Mouse (Mus musculus) neural tube, embryonic 11.5 days (tissue): Measurements from ENCODE around the gene Gpr62. TPM values are rescaled to one million over a fixed set of nuclear protein-coding genes. Genes with fewer than 3 reads are reported as not detected.
A peak's percentile ranks its signal among the peaks of the same experiment; 100 is the strongest.
"Not testable (repeated sequence)": the region's sequence is repeated elsewhere in the genome, so short reads cannot be mapped to it uniquely, and the experiment has no call there.

Experiments
- ATAC-seq: fragments of 200-750 bp; cut with Nextera tagmentation; 2 replicates; pipeline ENCODE4 v1.8.0; 2017; ENCODE audit warnings: moderate number of reproducible peaks, mild to moderate bottlenecking, moderate TSS enrichment, moderate library complexity; ENCODE audit not compliant: insufficient read depth, low FRiP score, low TSS enrichment
- DNase-seq: peaks from one replicate; pipeline ENCODE4 v3.0.0-alpha.2; 2015; ENCODE audit warnings: low spot score
- H3K27ac ChIP-seq: fragments of 300-500 bp; sonication (generic); 2 replicates; pipeline ENCODE4 v1.5.1; 2014; ENCODE audit warnings: low read depth, mild to moderate bottlenecking, low read length
- H3K27me3 ChIP-seq: fragments of 300-500 bp; sonication (generic); 2 replicates; pipeline ENCODE4 v1.6.1; 2014; ENCODE audit warnings: mild to moderate bottlenecking, low read length, mixed read lengths; ENCODE audit not compliant: control insufficient read depth, insufficient read depth
- H3K36me3 ChIP-seq: fragments of 300-500 bp; sonication (generic); 2 replicates; pipeline ENCODE4 v1.6.1; 2014; ENCODE audit warnings: mild to moderate bottlenecking, low read length, moderate library complexity, mixed read lengths; ENCODE audit not compliant: control insufficient read depth, insufficient read depth
- H3K4me1 ChIP-seq: fragments of 300-500 bp; sonication (generic); 2 replicates; pipeline ENCODE4 v1.6.1; 2014; ENCODE audit warnings: low read length, mixed read lengths; ENCODE audit not compliant: control insufficient read depth, insufficient read depth
- H3K4me2 ChIP-seq: fragments of 300-500 bp; sonication (generic); 2 replicates; pipeline ENCODE4 v1.6.1; 2014; ENCODE audit warnings: low read depth, mild to moderate bottlenecking, moderate library complexity
- H3K4me3 ChIP-seq: fragments of 300-500 bp; sonication (generic); 2 replicates; pipeline ENCODE4 v1.5.1; 2014; ENCODE audit warnings: low read depth, low read length
- H3K9ac ChIP-seq: fragments of 300-500 bp; sonication (generic); 2 replicates; pipeline ENCODE4 v1.6.1; 2014; ENCODE audit warnings: mild to moderate bottlenecking, low read length
- H3K9me3 ChIP-seq: fragments of 300-500 bp; sonication (generic); 2 replicates; pipeline ENCODE4 v1.6.1; 2016; ENCODE audit warnings: low read length; ENCODE audit not compliant: control insufficient read depth
- WGBS: fragments of 180-500 bp; shearing (Covaris S2); extraction: QIAGEN DNeasy Blood & Tissue Kit; methylation state at CpG from one replicate; pipeline ENCODE4 v1.1.7; 2014; 5-methylcytosine and 5-hydroxymethylcytosine counted together
- polyA plus RNA-seq: library from polyadenylated mRNA; unstranded; fragments of >200 nt; fragmentation: Nextera tagmentation; extraction: Ambion mirVana; gene quantifications from 2 replicates; pipeline ENCODE4 v1.2.1, GENCODE M21; 2014

Gpr62 gene
- polyA plus RNA-seq: 0.20 and 0.23 TPM in 2 replicates

DNA sequence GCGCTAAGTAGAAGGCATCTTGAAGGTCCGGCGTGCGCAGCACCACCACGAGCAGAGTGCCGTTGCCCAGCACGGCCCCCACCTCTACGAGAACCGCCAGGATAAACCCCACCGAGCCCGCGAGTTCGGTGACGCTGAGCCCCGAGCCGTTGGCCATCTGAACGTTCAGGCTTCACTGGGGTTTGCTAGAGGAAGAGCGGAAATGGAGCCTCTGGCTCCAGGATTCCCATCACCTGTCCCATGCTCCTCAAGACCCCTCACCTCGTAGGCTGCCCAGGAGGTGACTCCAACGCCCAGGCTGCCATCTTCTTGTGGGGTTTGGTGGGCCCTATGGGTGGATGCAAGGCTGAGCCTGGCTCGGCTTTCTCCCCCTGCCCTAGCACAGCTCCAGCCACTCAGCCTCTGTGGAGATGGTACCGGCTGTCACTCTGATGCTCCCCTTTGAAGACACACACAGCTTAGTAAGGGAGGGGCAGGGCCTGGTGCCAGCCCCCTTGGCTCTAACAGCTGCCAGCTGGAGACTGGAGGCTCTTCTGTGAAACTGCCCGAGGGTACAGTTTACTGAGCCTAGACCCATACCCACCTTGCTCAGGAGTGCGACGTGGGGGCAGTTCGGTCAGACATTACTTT lies at the start of gene Gpr62:
Gpr62 (minus strand) TSS at position 368 of the 630 bp plus-strand sequence.
- Histone ChIP-seq H3K4me3 (peak within 1 kb of the TSS; percentile 43), H3K27ac (peak within 1 kb of the TSS; percentile 62), H3K4me2 (peak within 1 kb of the TSS; percentile 93), H3K36me3 (peaks cover 15% of the 10 kb centered on the region), H3K27me3 (peaks cover 2% of the 10 kb centered on the region; the same call in 1 of the 2 replicates), H3K4me1 (peaks cover 23% of the 10 kb centered on the region), H3K9ac (peak within 1 kb of the TSS; percentile 63), H3K9me3 (no peaks in the 10 kb centered on the region)
- DNase-seq: no peak
- no peak; the same call in 1 of the 2 replicates for ATAC-seq
- WGBS: 30% methylated on average over 26 of the region's 26 CpGs

DNA sequence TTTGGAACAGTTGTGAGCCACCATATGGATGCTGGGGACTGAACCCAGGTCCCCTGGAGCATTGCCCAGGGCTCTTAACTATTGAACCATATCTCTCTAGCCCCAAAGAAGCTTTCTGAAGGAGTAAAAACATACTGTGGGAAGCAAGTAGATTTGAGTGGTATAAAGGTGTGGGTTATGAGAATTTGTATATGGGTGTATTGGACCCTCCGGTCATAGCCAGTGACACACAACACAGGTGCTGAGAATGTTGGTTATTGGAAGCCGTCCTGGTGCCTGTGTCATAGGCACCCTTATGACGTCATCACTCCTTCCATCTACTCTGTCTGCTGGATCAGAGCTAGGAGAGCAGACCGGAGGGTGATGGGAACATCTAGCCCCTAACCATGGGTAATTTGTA lies 48.5 kb upstream of the Gpr62 start, which contains the start of gene Iqcf5:
Iqcf5 (plus strand) TSS at position 301 of the 400 bp plus-strand sequence.
- no peak for ATAC-seq
- Histone ChIP-seq H3K27ac (no peak within 1 kb of the TSS), H3K27me3 (no peaks in the 10 kb centered on the region), H3K36me3 (no peaks in the 10 kb centered on the region), H3K9me3 (no peaks in the 10 kb centered on the region), H3K9ac (no peak within 1 kb of the TSS), H3K4me3 (no peak within 1 kb of the TSS), H3K4me2 (no peak within 1 kb of the TSS), H3K4me1 (no peaks in the 10 kb centered on the region)
- no peak for DNase-seq
- WGBS: 88% methylated on average over 4 of the region's 4 CpGs

DNA sequence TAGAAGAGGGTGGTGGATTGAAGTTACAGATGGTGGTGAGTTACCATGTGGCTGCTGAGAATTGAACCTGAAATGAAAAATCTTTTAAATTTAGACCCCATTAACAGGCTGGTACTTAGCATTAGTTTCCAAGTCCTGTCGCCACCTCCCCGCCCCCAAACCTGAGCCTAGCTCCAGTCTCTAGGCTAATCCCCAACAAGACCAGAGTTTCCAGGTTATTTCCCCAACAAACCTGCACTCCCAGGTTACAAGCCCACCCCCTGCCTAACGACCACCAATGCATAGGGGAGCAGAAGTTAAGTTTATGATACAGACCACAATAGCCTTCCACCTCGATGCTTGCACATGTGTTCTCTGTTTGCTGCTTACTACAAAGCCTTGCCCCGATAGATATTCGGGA lies 47.8 kb upstream of the Gpr62 start:
- Histone ChIP-seq H3K4me2 (no peak overlapping the region), H3K27me3 (no peaks in the 10 kb centered on the region), H3K4me1 (no peaks in the 10 kb centered on the region), H3K9me3 (no peaks in the 10 kb centered on the region), H3K36me3 (no peaks in the 10 kb centered on the region), H3K27ac (no peak overlapping the region), H3K4me3 (no peak overlapping the region), H3K9ac (no peak overlapping the region)
- ATAC-seq (no peak), DNase-seq (no peak)
- 82% methylated on average over 6 of the region's 6 CpGs for WGBS

DNA sequence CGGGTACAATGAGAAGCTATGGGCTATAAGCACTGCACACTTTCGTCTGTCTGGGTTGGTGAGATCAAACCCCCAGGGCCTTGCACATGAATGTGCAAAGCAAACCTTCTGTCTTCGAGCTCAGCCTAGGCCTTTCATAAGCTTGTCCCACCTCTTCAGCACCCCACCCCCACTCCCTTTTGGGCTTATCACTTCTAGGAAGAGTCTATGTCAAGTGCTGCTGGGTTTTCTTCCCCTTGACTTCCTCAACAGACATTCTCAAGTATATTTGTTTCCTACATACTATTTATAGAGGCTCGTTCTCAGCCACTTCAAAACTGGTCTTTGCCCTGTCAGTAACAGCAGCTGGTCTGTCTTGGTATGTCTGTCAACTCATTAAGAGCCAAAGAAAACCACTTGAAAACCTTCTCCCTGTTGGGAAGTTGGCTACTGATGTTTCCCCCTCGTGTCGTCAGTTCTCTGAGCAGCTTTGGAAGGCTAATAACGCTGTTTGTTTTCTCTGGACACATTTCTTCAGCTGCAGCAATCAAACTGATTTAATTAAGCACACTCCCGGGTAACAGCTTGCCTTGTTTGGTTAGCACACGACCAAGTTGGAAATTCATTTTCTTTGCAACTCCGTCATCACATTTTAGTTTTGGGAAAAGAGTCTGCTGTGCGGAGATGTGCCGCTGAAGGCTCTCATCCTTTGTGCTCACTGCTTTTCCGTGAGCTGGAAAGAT lies 47.2 kb upstream of the Gpr62 start:
- WGBS: 74% methylated on average over 13 of the region's 13 CpGs
- no peak for ATAC-seq
- Histone ChIP-seq H3K4me3 (no peak overlapping the region), H3K36me3 (no peaks in the 10 kb centered on the region), H3K4me1 (no peaks in the 10 kb centered on the region), H3K27me3 (no peaks in the 10 kb centered on the region), H3K9ac (no peak overlapping the region), H3K27ac (no peak overlapping the region), H3K9me3 (no peaks in the 10 kb centered on the region), H3K4me2 (no peak overlapping the region)
- DNase-seq: no peak

DNA sequence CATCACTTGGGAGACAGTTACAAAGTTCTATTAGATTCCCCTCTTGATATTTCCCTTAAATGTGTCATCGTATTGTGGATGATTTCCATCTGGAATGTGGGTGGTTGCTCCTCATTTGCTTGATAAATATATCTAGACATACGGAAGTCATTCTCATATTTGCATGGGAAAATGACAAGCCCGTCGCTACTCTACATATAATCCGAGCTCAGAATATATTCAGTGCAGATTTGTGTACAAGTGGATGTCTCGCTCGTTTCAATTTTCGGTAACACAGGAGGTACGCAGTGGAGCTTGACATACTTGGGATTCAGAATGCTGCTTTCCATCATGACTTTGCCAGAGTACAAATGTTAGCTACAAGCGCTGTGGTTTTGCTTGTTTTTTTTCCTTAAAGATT lies 43.6 kb upstream of the Gpr62 start:
- 91% methylated on average over 10 of the region's 10 CpGs for WGBS
- Histone ChIP-seq H3K4me1 (no peaks in the 10 kb centered on the region), H3K4me3 (no peak overlapping the region), H3K9me3 (no peaks in the 10 kb centered on the region), H3K36me3 (no peaks in the 10 kb centered on the region), H3K9ac (no peak overlapping the region), H3K27me3 (no peaks in the 10 kb centered on the region), H3K4me2 (no peak overlapping the region), H3K27ac (no peak overlapping the region)
- ATAC-seq (no peak), DNase-seq (no peak)

DNA sequence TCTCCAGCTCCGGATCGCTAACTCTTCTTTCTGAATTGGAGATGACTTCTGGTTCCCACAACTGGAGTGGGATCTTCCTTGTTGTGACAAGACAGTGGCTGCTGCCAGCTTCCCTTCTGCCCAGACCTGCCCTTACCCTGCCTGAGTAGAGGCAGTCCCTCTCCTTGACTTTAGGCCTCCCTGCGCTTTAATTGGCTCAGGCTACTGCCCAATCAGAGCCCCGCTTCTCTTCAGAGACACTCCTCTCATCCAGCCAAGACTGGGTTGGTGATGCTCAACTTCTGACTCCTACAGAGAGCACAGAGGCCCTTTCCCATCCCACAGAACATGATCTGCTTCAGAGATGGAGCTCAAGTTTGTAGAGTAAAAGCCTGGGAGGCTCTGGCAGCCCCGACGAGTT lies 38.5 kb upstream of the Gpr62 start:
- H3K4me2 ChIP-seq: no peak overlapping the region
- 70% methylated on average over 6 of the region's 6 CpGs for WGBS
- no peaks in the 10 kb centered on the region for H3K36me3 ChIP-seq
- H3K27me3 ChIP-seq: no peaks in the 10 kb centered on the region
- DNase-seq (no peak), ATAC-seq (no peak)
- H3K9me3 ChIP-seq: no peaks in the 10 kb centered on the region
- no peaks in the 10 kb centered on the region for H3K4me1 ChIP-seq
- no peak overlapping the region for H3K4me3 ChIP-seq
- H3K27ac ChIP-seq: no peak overlapping the region
- no peak overlapping the region for H3K9ac ChIP-seq

DNA sequence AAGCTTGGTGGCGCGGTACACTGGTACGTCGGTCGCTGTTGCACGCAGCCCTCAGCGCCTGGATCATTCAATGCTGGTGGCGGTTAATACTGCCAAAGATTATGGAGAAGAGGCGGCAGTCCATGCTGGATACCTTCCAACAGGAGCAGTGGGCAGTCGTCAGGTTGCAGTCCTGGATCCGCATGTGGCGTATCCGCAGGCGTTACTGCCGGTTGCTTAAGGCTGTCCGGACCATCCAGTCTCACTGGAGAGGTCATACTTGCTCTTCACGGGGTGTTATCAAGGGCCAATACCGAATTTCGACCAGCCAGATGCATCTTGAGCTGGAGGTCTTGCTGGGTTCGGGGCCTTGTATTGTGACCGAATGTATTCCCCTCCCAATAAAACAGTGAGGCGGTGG lies 36.1 kb upstream of the Gpr62 start:
- Histone ChIP-seq H3K36me3 (no peaks in the 10 kb centered on the region), H3K4me1 (no peaks in the 10 kb centered on the region), H3K27ac (no peak overlapping the region), H3K4me2 (no peak overlapping the region), H3K9me3 (no peaks in the 10 kb centered on the region), H3K4me3 (no peak overlapping the region), H3K9ac (no peak overlapping the region), H3K27me3 (no peaks in the 10 kb centered on the region)
- ATAC-seq (no peak), DNase-seq (no peak)
- WGBS: 87% methylated on average over 22 of the region's 22 CpGs

DNA sequence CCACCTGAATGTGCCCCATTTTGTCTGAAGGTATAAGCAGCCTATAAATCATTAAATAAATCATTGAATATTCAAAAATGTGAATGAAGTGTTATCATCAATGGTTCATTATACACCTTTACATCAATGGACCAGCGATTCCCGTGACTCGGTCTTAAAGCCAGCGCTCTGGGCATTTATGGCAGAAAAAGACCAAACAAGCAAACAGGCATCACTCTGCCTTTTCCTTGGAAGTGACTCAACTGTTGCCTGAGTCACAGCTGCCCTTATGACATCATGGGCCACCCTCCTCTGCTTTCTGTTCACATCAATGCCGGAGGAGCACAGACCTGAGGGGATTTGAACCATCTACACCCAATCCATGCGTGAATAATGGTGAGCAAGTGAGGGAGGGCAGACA lies 33.9 kb upstream of the Gpr62 start, which contains the start of gene Iqcf1:
Iqcf1 (plus strand) TSS at position 301 of the 400 bp plus-strand sequence.
- Histone ChIP-seq H3K27ac (no peak within 1 kb of the TSS), H3K9me3 (no peaks in the 10 kb centered on the region), H3K9ac (no peak within 1 kb of the TSS), H3K36me3 (no peaks in the 10 kb centered on the region), H3K4me3 (no peak within 1 kb of the TSS), H3K4me2 (no peak within 1 kb of the TSS), H3K4me1 (no peaks in the 10 kb centered on the region), H3K27me3 (no peaks in the 10 kb centered on the region)
- DNase-seq (no peak), ATAC-seq (no peak)
- 95% methylated on average over 6 of the region's 6 CpGs for WGBS

DNA sequence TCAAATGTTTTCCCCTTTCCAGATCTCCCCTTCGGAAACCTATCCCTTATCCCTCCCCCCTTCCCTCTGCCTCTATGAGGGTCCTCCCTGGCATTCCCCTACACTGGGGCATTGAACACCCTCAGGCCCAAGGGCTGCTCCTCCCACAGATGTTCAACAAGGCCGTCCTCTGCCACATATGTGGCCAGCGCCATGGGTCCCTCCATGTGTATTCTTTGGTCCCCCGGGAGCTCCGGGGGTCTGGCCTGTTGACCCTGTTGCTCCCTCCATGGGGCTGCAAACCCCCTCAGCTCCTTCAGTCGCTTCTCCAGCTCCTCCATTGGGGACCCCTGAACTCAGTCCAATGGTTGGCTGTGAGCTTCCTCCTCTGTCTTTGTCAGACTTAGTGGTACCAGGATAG lies 21.9 kb upstream of the Gpr62 start:
- H3K9me3 ChIP-seq, H3K27ac ChIP-seq, H3K4me2 ChIP-seq, H3K27me3 ChIP-seq, ATAC-seq, H3K9ac ChIP-seq, H3K4me3 ChIP-seq, H3K36me3 ChIP-seq, H3K4me1 ChIP-seq, DNase-seq: not testable (repeated sequence)
- WGBS: 84% methylated on average over 6 of the region's 6 CpGs
